Mouse (Mus musculus) heart, postnatal 25 days (tissue): Measurements from ENCODE around the gene Gbp2b. TPM values are rescaled to one million over a fixed set of nuclear protein-coding genes. Genes with fewer than 3 reads are reported as not detected.
"Not testable (repeated sequence)": the region's sequence is repeated elsewhere in the genome, so short reads cannot be mapped to it uniquely, and the experiment has no call there.

Source experiments
- DNase-seq: peaks from one replicate; pipeline ENCODE4 v3.0.0; 2022; ENCODE audit warnings: low spot score
- intact Hi-C: fragments of 180-260 bp; cut with DNase I; formaldehyde crosslinking; loops from one replicate; pipeline ENCODE4 v1.15.1; 2025
- microRNA-seq: library from miRNA; unstranded; fragments of <30 nt; microRNA quantifications from one replicate; pipeline ENCODE4 v1.2.0, GENCODE M21; 2022
- total RNA-seq, 2 experiments: library from RNA; stranded (reverse); gene quantifications; 2 replicates each; pipeline ENCODE4 v1.2.3; 2021

Gbp2b gene
- total RNA-seq, 2 experiments from 2014 or later = 0.14 TPM; not detected in 1

DNA sequence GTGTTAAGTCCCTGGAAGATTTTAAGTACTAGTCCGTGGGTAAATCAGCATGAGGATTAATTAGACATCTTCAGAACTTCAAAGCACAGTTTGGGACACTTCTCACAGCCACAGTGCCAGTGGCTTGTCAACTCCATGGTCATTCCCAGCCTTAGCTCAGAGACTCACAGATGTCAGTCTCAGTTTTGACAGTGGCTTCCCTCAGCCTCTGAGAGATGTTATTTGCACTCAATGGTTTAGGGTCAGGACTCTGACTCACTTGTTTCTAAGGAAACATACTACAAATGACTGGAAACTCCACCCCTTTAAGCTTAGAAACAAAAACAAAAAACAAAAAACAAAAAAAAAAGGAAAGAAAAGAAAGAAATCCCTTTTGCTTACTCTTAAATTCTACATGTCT lies 25.0 kb downstream of the Gbp2b start:
- intact Hi-C loops = loop anchor here (2.0 to 10.0 kb wide), 3 partner anchors 47 to 335 kb away; no protein-coding TSS in a partner anchor

DNA sequence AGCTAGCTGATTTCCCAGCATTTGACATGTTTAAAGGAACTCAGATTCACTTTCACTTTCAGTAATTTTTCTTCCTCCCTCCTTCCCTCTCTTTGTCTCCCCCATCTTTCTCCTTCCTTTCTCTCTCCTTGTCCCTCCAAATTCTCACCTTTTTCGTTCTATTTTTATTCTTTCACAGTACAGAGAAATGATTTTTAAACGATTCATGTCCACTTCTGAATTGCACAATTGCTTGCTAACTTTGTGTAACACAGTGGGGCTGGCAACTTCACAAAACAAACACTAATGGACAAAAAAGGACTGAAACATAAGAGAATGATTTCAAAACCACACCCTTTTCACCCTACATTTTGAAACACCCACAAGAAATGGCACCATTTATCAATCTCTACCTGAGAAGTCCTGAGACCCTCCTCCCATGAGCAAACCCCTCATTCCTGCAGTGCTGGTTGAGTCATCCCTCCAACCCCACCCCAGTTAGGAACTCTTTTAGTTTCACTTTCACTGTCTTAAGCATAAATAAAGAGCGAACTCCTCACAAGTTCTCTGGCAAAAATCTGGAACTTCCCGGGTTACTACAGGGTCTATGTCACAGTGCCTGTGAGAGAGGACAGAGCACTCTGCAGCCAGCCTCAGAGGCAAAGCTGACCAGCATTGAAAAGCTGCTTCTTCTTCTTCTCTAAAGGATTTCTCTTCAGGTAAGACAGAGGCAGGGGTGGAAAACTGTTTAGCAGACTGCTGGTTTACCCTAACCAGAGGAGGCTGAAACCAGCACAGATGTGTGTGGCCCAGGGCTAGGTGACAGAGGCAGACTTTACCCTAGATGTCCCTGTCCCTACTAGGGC lies 25.7 kb downstream of the Gbp2b start, which contains the start of gene Gbp2:
Gbp2 (plus strand) TSS at position 492 of the 845 bp plus-strand sequence.
- intact Hi-C loops = loop anchor here (2.0 to 10.0 kb wide), 2 partner anchors 130 to 336 kb away; no protein-coding TSS in a partner anchor
- DNase-seq = peak; percentile 12

More for the DNA sequence above, 25.0 kb downstream of the Gbp2b start:
- no peak for DNase-seq

- intact Hi-C loops = loop anchor here (1.0 to 10.0 kb wide), 3 partner anchors 61 to 336 kb away; partner anchors contain the start of gene Gbp3
- DNase-seq = no peak
Observed at GRCm38 (mm10) chr3:142620956-142621562, 26.4 kb downstream of the Gbp2b start.

- intact Hi-C loops = no loop called here
- no peak for DNase-seq
Observed at GRCm38 (mm10) chr3:142630385-142630784, 35.7 kb downstream of the Gbp2b start.

DNA sequence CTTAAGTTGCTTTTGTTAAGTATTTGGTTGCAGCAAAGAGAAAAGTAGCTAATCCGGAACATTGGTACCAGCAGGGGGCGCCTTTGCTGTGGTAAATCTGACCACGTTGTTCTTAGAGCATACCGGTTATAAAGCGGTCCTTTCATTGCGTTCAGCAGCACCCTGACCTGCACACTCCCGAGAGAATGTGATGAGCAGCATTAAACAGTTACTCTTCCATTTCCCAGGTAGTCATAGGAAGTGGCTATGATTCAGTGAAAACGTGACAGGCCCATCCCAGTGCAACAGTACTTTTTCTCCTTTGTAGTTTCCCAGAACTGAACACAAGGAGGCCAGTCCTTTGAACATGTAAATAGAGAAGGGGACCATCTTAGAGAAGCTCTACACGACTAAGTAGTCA lies 45.6 kb downstream of the Gbp2b start:
- intact Hi-C loops = loop anchor here (1.0 kb wide), 1 partner anchor 68 kb away; no protein-coding TSS in a partner anchor
- no peak for DNase-seq

DNA sequence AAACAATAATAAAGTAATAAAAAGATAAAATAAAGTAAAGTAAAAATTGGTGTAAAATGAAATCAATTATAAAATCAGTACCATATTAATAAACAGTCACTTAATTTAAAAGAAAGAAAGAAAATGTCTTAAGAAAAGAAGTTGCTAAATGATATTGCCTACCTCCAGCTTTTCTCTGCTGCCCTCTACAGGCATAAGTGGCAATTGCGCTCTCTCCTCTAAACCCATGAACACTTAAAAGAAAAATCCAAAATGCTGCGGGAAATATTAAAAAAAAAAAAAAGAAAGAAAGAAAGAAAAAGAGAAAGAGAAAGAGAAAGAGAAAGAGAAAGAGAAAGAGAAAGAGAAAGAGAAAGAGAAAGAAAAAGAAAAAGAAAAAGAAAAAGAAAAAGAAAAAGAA lies 51.3 kb downstream of the Gbp2b start:
- intact Hi-C loops = loop anchor here (1.0 kb wide), 1 partner anchor 156 kb away; no protein-coding TSS in a partner anchor
- DNase-seq = not testable (repeated sequence)

- DNase-seq, intact Hi-C loops: not testable (repeated sequence)
Observed at GRCm38 (mm10) chr3:142647836-142648235, 53.2 kb downstream of the Gbp2b start.

- DNase-seq = no peak
- intact Hi-C loops = no loop called here
Observed at GRCm38 (mm10) chr3:142650205-142650604, 55.6 kb downstream of the Gbp2b start.

DNA sequence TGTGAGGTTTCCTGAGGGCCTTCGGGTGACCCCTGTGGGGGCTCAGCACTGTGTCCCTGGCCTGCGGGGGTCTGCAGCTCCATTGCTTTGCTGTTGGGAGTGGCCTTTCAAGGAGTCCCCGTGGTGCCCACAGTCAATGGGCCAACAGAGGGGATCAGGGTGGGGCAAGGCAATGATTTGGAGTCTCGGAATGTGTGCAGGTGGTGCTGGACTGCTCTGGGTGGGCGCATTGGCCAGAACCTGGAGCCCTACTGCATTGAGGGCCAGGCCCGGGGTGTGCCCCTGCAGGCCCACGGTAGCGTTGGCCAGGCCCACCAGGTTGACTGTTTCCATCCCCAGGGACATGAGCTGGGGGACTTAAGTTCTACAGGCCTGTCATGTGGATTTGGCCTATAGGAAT lies 70.1 kb downstream of the Gbp2b start:
- DNase-seq = no peak
- intact Hi-C loops = no loop called here

Small RNAs within 50 kb of the gene (microRNA-seq; reads per million reads assigned to microRNA genes)
- not detected for gene Mir6381

Other genes starting within 250 kb of the Gbp2b start
- 100 to 1,000 TPM; 808 to 915 TPM for gene Pdlim5, start 199.2 kb upstream of the Gbp2b start, total RNA-seq
- gene Gbp5, start 100.9 kb upstream of the Gbp2b start, total RNA-seq = 1 to 10 TPM; 7.3 to 8.7 TPM
- gene Gbp7, start 64.5 kb upstream of the Gbp2b start, total RNA-seq = 10 to 100 TPM in 1 of 2 experiments, 1 to 10 TPM in 1; 9.5 to 12.1 TPM
- 10 to 100 TPM; 10.5 to 12.6 TPM for gene Gbp3, start 34.8 kb upstream of the Gbp2b start, total RNA-seq
- 10 to 100 TPM; 10.0 to 12.6 TPM for gene Gbp2, start 25.8 kb downstream of the Gbp2b start, total RNA-seq
- 10 to 100 TPM; 19.4 to 19.8 TPM for gene Kyat3, start 106.2 kb downstream of the Gbp2b start, total RNA-seq
- gene Gtf2b, start 170.2 kb downstream of the Gbp2b start, total RNA-seq = 10 to 100 TPM; 17.9 to 18.3 TPM